Mouse (Mus musculus): ENCODE data around the gene Parp14. TPM values are rescaled to one million over a fixed set of nuclear protein-coding genes. Genes with fewer than 3 reads are reported as not detected.

Gene Parp14
- polyA plus RNA-seq (2015; fragmentation: Nextera tagmentation; extraction: Ambion mirVana), result 1.3 and 1.4 TPM in 2 replicates

DNA sequence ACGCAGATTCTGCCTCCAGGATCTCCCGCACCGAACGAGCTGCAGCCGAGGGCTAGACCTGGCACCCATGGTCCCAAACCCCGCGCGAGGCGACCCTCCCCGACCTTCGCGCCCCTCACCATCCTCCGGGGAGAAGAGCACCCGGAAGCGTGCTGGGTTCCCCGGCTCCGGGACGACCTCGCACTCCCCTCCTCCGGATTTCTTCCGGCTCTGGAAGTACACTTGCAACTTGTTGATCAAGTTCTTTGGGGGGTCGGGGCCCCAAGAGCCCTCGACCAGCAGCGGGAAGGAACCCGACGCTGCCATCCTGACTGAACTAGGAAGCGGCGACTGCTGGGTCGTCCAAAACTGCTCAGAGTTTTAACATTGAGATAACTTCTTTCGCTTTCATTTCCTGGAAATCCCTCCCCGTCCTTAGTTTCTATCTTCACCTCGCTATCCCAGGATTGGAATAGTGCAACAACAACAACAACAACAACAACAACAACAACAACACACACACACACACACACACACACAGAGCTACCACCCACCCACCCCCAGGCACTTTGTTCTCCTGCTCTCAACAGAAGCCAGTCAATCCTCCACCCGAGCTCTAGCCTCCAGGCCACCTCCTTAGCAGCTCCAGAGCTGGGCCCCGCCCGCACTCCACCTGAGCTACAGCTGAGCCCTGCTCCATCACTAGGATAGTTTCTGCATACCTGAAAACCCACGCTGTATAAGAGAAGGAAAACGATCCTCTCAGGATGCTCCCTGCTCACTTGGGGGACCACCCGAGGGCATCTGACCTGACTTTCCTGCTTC, at the start of gene Parp14:
Parp14 (minus strand) TSS at position 497 of the 804 bp plus-strand sequence.
- under 1% methylated on average over 38 of the region's 38 CpGs for WGBS (ENCODE audit: insufficient replicate concordance)
- no peaks in the 10 kb centered on the region for H3K36me3 ChIP-seq (replicated peaks)
- H3K27me3 ChIP-seq, result peaks cover 33% of the 10 kb centered on the region
- no peak within 1 kb of the TSS for H3K27ac ChIP-seq (replicated peaks)
- H3K4me3 ChIP-seq (replicated peaks), result peak within 1 kb of the TSS; percentile 87
- peak; percentile 65 for ATAC-seq (ENCODE audit: insufficient read depth)
- no peaks in the 10 kb centered on the region for H3K9me3 ChIP-seq (replicated peaks)
- peak within 1 kb of the TSS; percentile 96 for H3K4me2 ChIP-seq
- peaks cover 34% of the 10 kb centered on the region for H3K4me1 ChIP-seq (replicated peaks)
- H3K9ac ChIP-seq, result peak within 1 kb of the TSS; percentile 81

GRCm38 (mm10) chr16:35918721-35919543, 47.6 kb upstream of the Parp14 start:
- no peak overlapping the region for H3K9ac ChIP-seq
- ATAC-seq (ENCODE audit: insufficient read depth), result no peak
- WGBS (ENCODE audit: insufficient replicate concordance), result 57% methylated on average over 6 of the region's 6 CpGs

GRCm38 (mm10) chr16:35914301-35914700, 43.0 kb upstream of the Parp14 start:
- Histone ChIP-seq H3K27ac (replicated peaks) (no peak overlapping the region), H3K9ac (no peak overlapping the region), H3K4me2 (no peak overlapping the region), H3K27me3 (no peaks in the 10 kb centered on the region), H3K4me3 (replicated peaks) (no peak overlapping the region), H3K36me3 (replicated peaks) (no peaks in the 10 kb centered on the region), H3K9me3 (replicated peaks) (no peaks in the 10 kb centered on the region), H3K4me1 (replicated peaks) (no peaks in the 10 kb centered on the region)
- 51% methylated on average over 5 of the region's 5 CpGs for WGBS (ENCODE audit: insufficient replicate concordance)
- ATAC-seq (ENCODE audit: insufficient read depth), result no peak

More at GRCm38 (mm10) chr16:35918721-35919543, 47.6 kb upstream of the Parp14 start:
- Histone ChIP-seq H3K4me2 (no peak overlapping the region), H3K9me3 (replicated peaks) (no peaks in the 10 kb centered on the region), H3K27ac (replicated peaks) (no peak overlapping the region), H3K36me3 (replicated peaks) (no peaks in the 10 kb centered on the region), H3K27me3 (no peaks in the 10 kb centered on the region), H3K4me3 (replicated peaks) (no peak overlapping the region), H3K4me1 (replicated peaks) (no peaks in the 10 kb centered on the region)

GRCm38 (mm10) chr16:35913526-35913925, 42.2 kb upstream of the Parp14 start:
- no peak for ATAC-seq (ENCODE audit: insufficient read depth)
- 39% methylated on average over 1 of the region's 1 CpGs for WGBS (ENCODE audit: insufficient replicate concordance)
- Histone ChIP-seq H3K9ac (no peak overlapping the region), H3K36me3 (replicated peaks) (no peaks in the 10 kb centered on the region), H3K9me3 (replicated peaks) (no peaks in the 10 kb centered on the region), H3K4me2 (no peak overlapping the region), H3K27ac (replicated peaks) (no peak overlapping the region), H3K4me3 (replicated peaks) (no peak overlapping the region), H3K27me3 (no peaks in the 10 kb centered on the region), H3K4me1 (replicated peaks) (no peaks in the 10 kb centered on the region)

GRCm38 (mm10) chr16:35911449-35911848, 40.1 kb upstream of the Parp14 start:
- WGBS (ENCODE audit: insufficient replicate concordance), result 43% methylated on average over 3 of the region's 3 CpGs
- H3K27me3 ChIP-seq, result no peaks in the 10 kb centered on the region
- no peaks in the 10 kb centered on the region for H3K36me3 ChIP-seq (replicated peaks)
- no peak overlapping the region for H3K27ac ChIP-seq (replicated peaks)
- no peaks in the 10 kb centered on the region for H3K9me3 ChIP-seq (replicated peaks)
- H3K4me1 ChIP-seq (replicated peaks), result peaks cover 10% of the 10 kb centered on the region; the same call in 1 of the 2 replicates
- no peak overlapping the region for H3K9ac ChIP-seq
- H3K4me2 ChIP-seq, result no peak overlapping the region
- no peak overlapping the region for H3K4me3 ChIP-seq (replicated peaks)
- ATAC-seq (ENCODE audit: insufficient read depth), result no peak

- Histone ChIP-seq H3K9me3 (replicated peaks) (no peaks in the 10 kb centered on the region), H3K4me1 (replicated peaks) (peaks cover 24% of the 10 kb centered on the region), H3K4me2 (no peak overlapping the region), H3K9ac (no peak overlapping the region), H3K36me3 (replicated peaks) (no peaks in the 10 kb centered on the region), H3K4me3 (replicated peaks) (no peak overlapping the region), H3K27me3 (no peaks in the 10 kb centered on the region), H3K27ac (replicated peaks) (no peak overlapping the region)
- ATAC-seq (ENCODE audit: insufficient read depth), result no peak
- 47% methylated on average over 4 of the region's 4 CpGs for WGBS (ENCODE audit: insufficient replicate concordance)
Measured at GRCm38 (mm10) chr16:35907432-35908201, 36.3 kb upstream of the Parp14 start.

DNA sequence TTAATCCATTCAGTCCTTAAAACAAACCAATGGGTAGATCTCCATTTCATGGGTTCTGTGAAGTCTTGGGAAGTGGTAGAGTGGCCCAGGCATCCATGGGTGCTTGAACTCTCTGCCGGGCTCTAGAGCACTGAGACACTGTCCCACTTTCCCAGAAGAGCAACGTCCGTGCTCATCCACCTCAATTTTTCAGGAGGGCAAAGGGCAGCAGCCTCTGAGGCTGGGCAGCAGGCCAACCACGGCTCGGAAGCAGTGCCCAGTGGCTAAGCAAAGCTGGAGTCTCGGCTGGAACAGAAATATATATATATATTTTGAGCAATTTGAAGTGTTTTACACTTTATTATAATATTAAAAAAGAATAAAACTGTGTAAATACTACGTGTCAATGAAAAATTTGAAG, 35.5 kb upstream of the Parp14 start:
- Histone ChIP-seq H3K4me2 (no peak overlapping the region), H3K27ac (replicated peaks) (no peak overlapping the region), H3K27me3 (no peaks in the 10 kb centered on the region), H3K9me3 (replicated peaks) (no peaks in the 10 kb centered on the region), H3K9ac (no peak overlapping the region), H3K4me3 (replicated peaks) (no peak overlapping the region), H3K4me1 (replicated peaks) (peaks cover 24% of the 10 kb centered on the region), H3K36me3 (replicated peaks) (no peaks in the 10 kb centered on the region)
- ATAC-seq (ENCODE audit: insufficient read depth), result no peak
- WGBS (ENCODE audit: insufficient replicate concordance), result 72% methylated on average over 7 of the region's 7 CpGs

DNA sequence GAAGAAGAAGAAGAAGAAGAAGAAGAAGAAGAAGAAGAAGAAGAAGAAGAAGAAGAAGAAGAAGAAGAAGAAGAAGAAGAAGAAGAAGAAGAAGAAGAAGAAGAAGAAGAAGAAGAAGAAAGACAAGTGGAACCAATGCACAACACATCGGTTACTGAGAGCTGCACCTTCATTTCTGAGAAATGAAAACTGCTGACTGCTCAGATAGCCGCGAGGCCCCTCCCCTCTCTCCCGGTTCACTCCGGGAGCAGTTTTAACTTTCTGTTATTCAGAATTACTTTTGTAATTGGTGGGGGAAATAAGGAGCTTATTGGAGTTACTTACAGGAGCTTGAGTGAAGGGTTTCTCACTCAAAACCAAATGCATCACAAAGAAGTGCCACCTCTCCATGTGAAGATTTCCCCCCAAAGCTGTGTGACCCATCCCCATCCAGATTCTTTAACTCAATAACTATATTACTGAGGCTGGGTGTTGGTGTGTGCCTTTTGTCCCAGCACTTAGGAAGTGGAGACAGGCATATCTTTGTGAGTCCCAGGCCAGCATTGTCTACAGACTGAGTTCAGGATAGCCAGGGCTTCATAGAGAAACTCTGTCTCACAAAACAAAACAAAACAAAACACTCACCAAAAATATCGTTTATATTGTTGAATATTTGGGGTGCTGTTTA, 34.6 kb upstream of the Parp14 start:
- H3K4me1 ChIP-seq (replicated peaks), result peaks cover 24% of the 10 kb centered on the region
- H3K9me3 ChIP-seq (replicated peaks), result no peaks in the 10 kb centered on the region
- WGBS (ENCODE audit: insufficient replicate concordance), result 36% methylated on average over 6 of the region's 6 CpGs
- H3K4me3 ChIP-seq (replicated peaks), result peak overlapping the region; percentile 29; the same call in 1 of the 2 replicates
- H3K27ac ChIP-seq (replicated peaks), result peak overlapping the region; percentile 53; the same call in 1 of the 2 replicates
- peak overlapping the region; percentile 51 for H3K4me2 ChIP-seq
- H3K36me3 ChIP-seq (replicated peaks), result no peaks in the 10 kb centered on the region
- H3K9ac ChIP-seq, result no peak overlapping the region
- peak; percentile 63; the same call in 1 of the 2 replicates for ATAC-seq (ENCODE audit: insufficient read depth)
- no peaks in the 10 kb centered on the region for H3K27me3 ChIP-seq

DNA sequence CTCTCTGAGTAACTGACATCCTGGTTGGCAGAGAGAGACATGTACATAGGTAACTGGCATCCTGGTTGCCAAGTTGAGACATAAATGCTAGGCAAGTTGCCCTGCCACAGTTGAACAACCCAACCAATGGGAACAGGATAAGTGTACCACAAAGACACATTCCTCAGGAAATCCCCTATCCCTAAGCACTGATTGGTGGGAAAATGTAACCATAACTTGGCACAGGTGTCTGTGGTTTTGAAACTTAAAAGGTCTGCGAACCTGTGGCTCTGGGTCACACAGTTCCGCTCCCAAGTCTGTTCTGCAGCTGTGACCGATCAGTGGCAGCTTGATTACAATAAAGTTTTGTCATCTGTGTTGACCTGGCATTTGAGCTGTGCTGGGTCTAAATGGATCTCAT, 34.0 kb upstream of the Parp14 start:
- H3K9me3 ChIP-seq (replicated peaks), result no peaks in the 10 kb centered on the region
- no peaks in the 10 kb centered on the region for H3K36me3 ChIP-seq (replicated peaks)
- H3K27ac ChIP-seq (replicated peaks), result 0 out of 2 replicates have a peak overlapping the region, but pooled peaks have one; percentile 6
- no peaks in the 10 kb centered on the region for H3K27me3 ChIP-seq
- no peak overlapping the region for H3K4me3 ChIP-seq (replicated peaks)
- WGBS (ENCODE audit: insufficient replicate concordance), result 86% methylated on average over 3 of the region's 3 CpGs
- H3K4me2 ChIP-seq, result no peak overlapping the region
- H3K4me1 ChIP-seq (replicated peaks), result peaks cover 24% of the 10 kb centered on the region
- H3K9ac ChIP-seq, result no peak overlapping the region
- no peak for ATAC-seq (ENCODE audit: insufficient read depth)

DNA sequence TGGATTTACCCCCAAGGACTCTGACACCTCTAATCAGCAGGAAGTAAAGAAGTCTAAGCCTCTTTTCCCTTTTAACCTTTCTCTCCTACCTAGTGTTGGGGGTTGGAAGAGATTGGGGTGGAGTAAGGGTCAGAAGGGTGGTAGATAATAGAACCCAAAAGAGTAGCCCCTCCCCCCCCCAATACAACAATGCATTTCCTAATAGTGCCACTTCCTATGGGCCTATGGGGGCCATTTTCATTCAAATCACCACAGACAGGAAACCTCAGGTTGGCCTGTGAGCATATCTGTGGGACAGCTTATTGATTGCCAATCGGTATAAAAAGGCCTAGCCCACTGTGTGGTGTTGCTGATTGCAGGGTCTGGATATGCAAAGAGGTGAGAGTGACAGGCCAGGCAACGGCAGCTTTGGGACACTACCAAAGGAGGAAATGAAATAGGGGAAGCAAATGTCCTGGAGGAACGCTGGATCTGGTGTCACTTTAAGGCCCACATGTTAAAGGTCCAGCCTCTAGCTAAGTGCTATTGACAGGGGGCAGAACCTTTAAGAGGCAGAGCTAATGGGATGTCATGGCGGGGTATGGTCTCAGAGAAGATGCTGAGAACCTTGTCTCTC, 32.9 kb upstream of the Parp14 start:
- H3K36me3 ChIP-seq (replicated peaks), result no peaks in the 10 kb centered on the region
- no peak for ATAC-seq (ENCODE audit: insufficient read depth)
- H3K9me3 ChIP-seq (replicated peaks), result no peaks in the 10 kb centered on the region
- H3K4me3 ChIP-seq (replicated peaks), result no peak overlapping the region
- H3K9ac ChIP-seq, result no peak overlapping the region
- no peak overlapping the region for H3K4me2 ChIP-seq
- H3K27ac ChIP-seq (replicated peaks), result no peak overlapping the region
- peaks cover 24% of the 10 kb centered on the region for H3K4me1 ChIP-seq (replicated peaks)
- no peaks in the 10 kb centered on the region for H3K27me3 ChIP-seq
- WGBS (ENCODE audit: insufficient replicate concordance), result 32% methylated on average over 4 of the region's 4 CpGs
